Mouse (Mus musculus) A20 (cell line): ENCODE results near the gene Nxpe5.

Source experiments
- DNase-seq: peaks from one replicate; pipeline ENCODE4 v3.0.0-alpha.2; 2011; ENCODE audit warnings: low read depth, low spot score

The Nxpe5 gene

DNA sequence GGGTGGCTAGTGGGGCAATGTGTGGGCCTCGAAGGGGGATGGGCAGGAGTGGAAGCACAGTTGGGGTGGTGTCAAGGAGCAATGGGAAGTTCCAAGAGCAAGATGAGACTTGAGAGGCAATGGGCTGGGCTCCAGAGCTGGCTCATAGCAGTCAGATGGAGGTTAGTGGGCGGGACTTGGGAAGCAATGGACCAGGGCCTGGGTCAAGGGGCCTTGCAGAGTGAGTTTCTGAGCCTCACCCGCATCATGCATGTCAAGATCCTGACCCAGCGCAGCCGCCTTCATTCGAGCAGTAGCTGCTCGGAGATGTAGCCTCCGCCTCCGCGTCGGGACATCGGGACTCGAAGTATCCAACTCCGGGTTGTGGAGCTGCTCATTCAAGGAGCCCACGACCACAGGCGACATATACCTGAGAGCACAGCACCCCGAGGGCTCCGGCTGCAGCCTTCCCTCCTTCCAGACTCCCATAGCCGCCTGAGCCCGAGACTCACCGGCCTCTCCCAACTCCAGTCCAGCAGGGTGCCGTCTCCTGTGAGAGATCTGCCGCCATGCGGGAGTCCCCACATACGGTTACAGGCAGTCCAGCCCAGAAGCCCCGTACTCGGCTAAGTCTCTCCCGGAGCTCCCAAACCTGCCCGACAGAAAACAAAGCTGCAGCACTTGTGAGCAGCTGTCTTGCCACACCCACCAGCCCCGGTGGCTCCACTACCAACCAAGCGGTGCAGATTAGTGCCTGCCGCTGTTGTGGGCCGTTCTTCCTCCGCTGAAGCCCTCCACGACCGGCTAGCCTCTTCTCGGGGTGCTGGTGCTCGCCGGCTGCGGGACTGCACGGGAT lies 49.7 kb downstream of the Nxpe5 start:
- DNase-seq: no peak

GRCm38 (mm10) chr5:138277994-138278393 lies 52.3 kb downstream of the Nxpe5 start:
- no peak for DNase-seq

DNA sequence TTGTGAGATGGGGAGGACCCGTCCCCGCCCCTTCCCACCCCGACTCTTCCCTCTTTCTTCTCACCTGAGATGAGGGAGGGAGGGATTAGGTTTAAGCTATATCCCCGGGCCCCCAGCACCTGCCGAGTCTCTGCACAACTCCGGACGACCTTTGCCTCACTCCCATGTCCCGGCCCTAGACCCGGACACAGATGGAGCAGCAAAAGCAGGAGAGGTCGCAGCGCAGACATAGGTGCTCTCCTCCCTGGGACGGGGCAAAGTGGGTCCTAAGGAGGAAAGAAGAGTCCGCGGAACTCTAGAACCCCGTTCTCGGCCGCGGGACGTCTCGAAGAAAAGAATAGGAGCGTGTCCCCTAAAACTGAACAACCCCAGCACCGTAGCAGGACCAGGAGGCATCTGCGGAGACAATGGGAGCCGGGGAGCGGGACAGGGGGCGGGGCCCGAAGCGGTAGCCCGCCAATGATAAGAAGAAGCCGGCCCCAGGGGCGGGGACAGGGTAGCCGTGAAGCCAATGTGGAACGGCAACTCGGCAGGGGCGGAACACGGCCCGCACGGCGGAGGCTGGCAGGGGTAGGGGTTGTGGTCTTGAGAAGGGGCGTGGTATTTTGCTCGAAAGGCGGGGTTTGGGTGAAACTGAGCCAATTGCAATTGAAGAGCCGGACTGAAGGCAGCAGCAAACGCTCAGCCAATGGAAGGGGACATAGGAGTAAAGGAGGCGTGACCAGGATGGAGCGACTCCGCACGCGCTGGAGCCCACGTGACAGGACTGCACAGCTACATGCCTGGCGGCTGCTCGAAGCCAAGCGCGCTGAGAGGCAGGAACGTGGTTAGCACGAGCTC lies 54.1 kb downstream of the Nxpe5 start, which contains the start of the genes Gm43720, Gpc2 and Stag3:
Gene Gm43720 (minus strand): TSS at position 374 of the 840 bp plus-strand sequence.
Gene Gpc2 (minus strand): TSS at position 421 of the 840 bp plus-strand sequence.
Gene Stag3 (plus strand): TSS at position 656 of the 840 bp plus-strand sequence.
- no peak for DNase-seq

DNA sequence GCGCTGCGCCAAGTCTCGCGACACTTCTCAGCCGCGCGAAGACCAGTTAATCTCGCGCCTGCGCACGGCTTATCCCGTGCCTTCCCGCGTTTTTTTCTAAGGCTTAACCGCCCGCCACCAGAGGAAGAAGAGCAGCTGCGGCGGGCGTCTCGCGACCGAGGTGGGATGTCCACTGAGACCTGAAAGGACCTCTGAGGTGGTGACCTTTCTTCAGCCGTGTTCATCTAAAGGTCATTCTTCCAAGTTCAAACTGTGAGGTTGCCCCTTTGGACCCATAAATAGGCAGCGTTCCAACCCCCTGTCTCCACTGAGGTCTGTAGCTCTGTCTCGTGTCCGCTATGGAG lies 54.7 kb downstream of the Nxpe5 start:
- DNase-seq: no peak

- no peak for DNase-seq
Observed at GRCm38 (mm10) chr5:138280829-138281228, 55.1 kb downstream of the Nxpe5 start.

GRCm38 (mm10) chr5:138281798-138282197 lies 56.1 kb downstream of the Nxpe5 start:
- no peak for DNase-seq

DNA sequence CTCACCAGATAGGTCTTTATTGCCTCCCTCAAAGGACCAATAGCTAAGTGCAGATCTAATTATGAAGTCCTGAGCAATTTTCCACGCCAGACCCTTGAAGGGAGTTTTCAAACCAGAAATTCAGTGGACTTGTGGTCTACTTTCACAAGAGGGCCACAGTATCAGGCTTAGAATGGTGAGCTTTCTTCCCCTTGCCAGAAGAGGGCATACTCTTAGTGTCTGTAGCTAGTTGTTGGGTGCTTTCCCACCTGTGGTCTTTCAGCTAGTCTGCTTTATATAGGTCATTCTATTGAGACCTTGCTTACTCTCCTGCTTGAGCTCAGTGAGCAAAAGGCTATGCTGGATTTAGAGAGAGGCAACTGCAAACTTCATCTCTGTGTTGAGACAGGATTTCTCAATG lies 57.8 kb downstream of the Nxpe5 start:
- DNase-seq: peak; percentile 48

DNA sequence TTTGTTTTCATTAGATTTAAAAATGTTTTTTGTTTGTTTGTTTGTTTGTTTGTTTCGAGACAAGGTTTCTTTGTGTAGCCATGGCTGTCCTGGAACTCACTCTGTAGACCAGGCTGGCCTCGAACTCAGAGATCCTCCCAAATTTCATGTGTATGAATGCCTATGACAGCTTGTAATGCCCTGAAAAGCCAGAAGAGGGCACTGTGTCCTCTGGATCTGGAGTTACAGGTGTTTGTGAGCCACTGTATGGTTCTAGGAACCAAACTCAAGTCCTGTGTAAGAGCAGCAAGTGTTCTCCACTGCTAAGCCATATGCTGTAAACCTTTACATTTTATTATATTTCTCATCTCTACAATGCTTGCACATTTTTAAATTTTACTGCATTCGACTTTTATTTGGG lies 62.2 kb downstream of the Nxpe5 start:
- DNase-seq: peak; percentile 36

DNA sequence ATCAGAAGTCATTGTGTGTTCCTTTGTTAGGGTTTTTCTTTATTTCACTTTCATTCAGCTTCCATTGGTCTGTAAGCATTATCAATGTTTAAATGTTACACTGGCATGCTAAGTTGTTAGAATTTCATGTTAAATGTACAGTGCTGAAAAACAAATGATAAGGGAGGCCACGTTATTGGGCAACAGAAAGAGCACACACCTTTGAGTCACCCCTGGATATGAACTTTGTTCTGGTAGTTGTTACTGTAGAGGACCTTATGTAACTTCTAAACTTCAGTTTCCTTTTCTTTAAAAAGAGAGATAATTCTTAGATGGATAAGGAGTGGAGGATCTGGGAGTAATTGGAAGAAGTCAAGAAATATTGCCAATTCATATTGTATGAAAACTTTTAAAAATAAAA lies 65.9 kb downstream of the Nxpe5 start:
- no peak for DNase-seq

- DNase-seq: no peak
Observed at GRCm38 (mm10) chr5:138294158-138294557, 68.5 kb downstream of the Nxpe5 start.

- no peak for DNase-seq
Observed at GRCm38 (mm10) chr5:138299613-138300012, 73.9 kb downstream of the Nxpe5 start.
